Mouse (Mus musculus) spleen, postnatal 14 days (tissue): Measurements from ENCODE around the gene Psme2.

ENCODE experiments used
- DNase-seq, 2 experiments: peaks; one replicate each; pipeline ENCODE4 v3.0.0; 2021 to 2022; ENCODE audit warnings: low spot score in 2 of 2

Gene Psme2

GRCm38 (mm10) chr14:55567496-55567895 lies 23.4 kb downstream of the Psme2 start:
- DNase-seq: no peak

DNA sequence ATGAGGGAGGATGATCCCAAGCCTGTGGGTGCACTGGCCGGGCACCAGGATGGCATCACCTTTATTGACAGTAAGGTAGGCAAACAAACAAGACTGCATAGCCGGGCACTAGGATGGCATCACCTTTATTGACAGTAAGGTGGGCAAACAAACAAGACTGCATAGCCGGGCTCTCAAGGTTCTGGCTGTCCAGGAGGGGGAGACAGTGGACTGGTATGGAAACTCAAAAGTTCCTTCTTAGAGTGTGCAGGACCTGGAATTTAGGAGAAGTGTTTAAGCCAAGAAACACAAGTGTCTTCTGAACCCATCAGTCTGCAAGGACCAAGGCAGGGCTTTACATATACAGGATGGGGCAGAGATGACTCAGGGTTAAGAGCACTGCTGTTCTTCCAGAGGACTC lies 25.2 kb downstream of the Psme2 start:
- DNase-seq: no peak

- no peak for DNase-seq
Measured at GRCm38 (mm10) chr14:55563249-55563648, 27.7 kb downstream of the Psme2 start.

- no peak for DNase-seq
Measured at GRCm38 (mm10) chr14:55561860-55562259, 29.1 kb downstream of the Psme2 start.

GRCm38 (mm10) chr14:55560202-55561073 lies 30.5 kb downstream of the Psme2 start, which contains the start of gene A730061H03Rik:
Gene A730061H03Rik (minus strand): TSS chr14:55560406.
- DNase-seq: peak; percentile 93 to 95

- DNase-seq: peak; percentile 79 to 82
Measured at GRCm38 (mm10) chr14:55559799-55560201, 31.1 kb downstream of the Psme2 start, which contains the start of gene Dcaf11. Gene Dcaf11 (plus strand): TSS chr14:55560006.

DNA sequence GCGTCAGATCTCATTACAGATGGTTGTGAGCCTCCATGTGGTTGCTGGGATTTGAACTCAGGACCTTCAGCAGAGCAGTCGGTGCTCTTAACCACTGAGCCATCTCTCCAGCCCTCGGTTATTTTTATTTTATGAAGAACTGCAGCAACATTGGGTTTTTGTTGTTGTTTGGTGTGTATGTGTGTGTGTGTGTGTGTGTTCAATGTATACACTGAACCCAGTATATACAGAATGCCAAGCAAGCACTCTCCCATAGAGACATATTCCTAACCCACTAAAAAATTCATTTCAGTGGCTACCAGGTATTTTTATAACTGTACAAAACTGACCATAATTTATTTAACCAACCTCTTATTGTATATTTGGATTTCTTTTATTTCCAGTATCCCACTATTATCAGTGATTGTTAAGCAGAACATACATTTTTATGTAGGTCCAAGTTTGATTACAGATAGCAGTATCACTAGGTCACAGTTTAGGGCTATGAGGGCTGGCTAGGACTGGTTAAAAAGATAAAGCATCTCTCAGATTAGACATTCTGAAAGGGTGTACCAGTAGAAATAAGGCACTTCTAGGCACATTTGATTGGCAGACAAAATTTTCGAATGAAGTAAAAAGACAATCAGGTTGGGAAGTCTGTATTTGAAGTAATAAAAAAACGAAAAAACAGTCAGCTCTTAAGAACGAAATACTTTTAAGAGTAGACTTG lies 32.0 kb downstream of the Psme2 start:
- DNase-seq: no peak

- DNase-seq: no peak
Measured at GRCm38 (mm10) chr14:55557587-55557986, 33.3 kb downstream of the Psme2 start.

- peak; percentile 65 to 84 for DNase-seq
Measured at GRCm38 (mm10) chr14:55557003-55557402, 33.9 kb downstream of the Psme2 start.

- DNase-seq: no peak
Measured at GRCm38 (mm10) chr14:55555788-55556187, 35.1 kb downstream of the Psme2 start.

GRCm38 (mm10) chr14:55554635-55555034 lies 36.3 kb downstream of the Psme2 start:
- DNase-seq: no peak

DNA sequence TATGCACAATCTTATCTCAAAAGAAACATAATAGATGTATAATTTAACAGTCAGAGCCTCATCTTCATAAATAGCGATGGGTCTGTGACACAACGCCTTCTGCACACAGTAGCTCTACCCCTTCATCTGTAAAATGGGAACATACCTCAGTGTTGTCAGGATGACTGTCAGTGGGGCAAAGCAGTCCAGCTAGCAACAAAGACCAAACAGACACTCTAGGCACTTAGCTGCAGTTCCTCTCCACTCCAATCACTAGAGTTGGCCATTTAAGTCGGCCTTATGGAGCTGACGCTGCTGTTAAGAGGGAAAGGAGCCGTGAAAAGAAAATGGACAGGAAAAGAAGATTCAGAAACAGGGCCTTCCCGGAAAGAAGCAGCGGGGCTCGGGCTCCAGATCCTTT lies 39.1 kb downstream of the Psme2 start:
- no peak for DNase-seq

- DNase-seq: no peak
Measured at GRCm38 (mm10) chr14:55551347-55551746, 39.6 kb downstream of the Psme2 start.

DNA sequence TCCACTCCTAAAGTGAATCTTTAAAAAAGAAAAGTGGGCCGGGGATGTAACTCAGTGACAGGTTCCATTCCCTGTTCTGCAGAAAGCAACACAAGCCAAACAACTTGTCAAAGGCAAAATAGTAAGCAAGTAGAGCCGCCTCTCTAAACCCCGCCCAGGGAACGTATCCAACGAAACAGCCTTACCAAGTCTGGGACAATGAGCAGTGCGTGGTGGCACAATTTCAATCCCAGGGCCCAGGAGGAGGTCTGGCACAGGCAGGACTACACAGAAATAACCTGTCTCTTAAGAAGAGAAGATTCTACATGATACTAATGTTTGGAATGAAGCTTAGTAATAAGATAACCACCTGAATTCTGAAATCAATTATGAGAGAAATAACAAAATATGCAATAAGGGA lies 40.7 kb downstream of the Psme2 start:
- DNase-seq: no peak

- no peak for DNase-seq
Measured at GRCm38 (mm10) chr14:55544334-55544733, 46.6 kb downstream of the Psme2 start.

DNA sequence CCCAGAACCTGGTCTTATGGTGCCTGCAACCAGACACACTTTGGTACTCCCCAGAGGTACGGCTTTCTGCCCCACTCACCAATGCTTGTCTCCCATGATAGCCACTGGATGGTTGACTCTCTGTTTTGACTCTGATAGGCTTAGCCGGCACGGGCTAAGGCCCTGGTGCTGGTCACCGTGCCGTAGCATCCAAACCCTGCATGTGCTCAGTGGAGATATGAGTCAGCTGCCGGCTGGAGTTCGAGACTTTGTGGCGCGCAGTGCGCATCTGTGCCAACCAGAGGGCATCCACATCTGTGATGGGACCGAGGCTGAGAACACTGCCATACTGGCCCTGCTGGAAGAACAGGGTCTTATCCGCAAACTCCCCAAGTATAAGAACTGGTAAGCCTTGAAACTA lies 48.6 kb downstream of the Psme2 start:
- DNase-seq: peak; percentile 50 to 65

DNA sequence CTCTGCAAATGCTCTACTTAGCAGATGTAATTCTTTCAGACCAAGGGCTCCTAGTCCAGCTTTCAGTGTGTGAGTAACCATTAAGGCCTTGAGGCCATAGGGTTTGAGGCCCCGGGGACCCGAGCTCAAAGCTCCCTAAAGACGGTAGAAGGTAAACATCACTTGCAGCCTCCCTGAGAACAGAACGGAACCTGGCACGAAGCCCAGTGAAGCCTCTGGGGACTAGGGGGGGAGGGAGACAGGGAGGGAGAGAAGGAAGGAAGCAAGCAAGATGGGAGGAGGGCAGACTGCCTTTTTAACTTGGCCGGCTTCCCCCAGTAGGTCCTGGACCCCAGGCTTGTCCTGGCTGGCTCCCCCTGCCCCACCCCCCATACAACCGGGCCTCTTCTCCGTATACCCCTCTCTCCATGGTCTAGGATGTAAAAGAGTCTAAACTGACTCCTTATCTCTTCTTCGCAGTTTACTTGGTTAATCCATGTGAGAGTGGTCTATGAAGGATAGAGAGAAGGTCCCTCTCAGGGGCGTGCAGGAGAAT lies 50.1 kb downstream of the Psme2 start:
- peak; percentile 73 to 79 for DNase-seq

GRCm38 (mm10) chr14:55540067-55540786 lies 50.7 kb downstream of the Psme2 start, which contains the start of gene Pck2:
Gene Pck2 (plus strand): TSS chr14:55540266.
- DNase-seq: peak; percentile 81 to 83
